Mouse (Mus musculus) forebrain, embryonic 12.5 days (tissue): ENCODE results near the gene Greb1. TPM values are rescaled to one million over a fixed set of nuclear protein-coding genes. Genes with fewer than 3 reads are reported as not detected.

Source experiments
- ATAC-seq: fragments of 200-750 bp; cut with Nextera tagmentation; 2 replicates; pipeline ENCODE4 v1.8.0; 2017; ENCODE audit warnings: moderate TSS enrichment; ENCODE audit not compliant: low FRiP score
- H3K27ac ChIP-seq: fragments of 300-500 bp; sonication (generic); 2 replicates; pipeline ENCODE4 v1.5.1; 2016; ENCODE audit warnings: mild to moderate bottlenecking
- H3K27me3 ChIP-seq: fragments of 300-500 bp; sonication (generic); 2 replicates; pipeline ENCODE4 v1.6.1; 2016; ENCODE audit warnings: mild to moderate bottlenecking
- H3K36me3 ChIP-seq: fragments of 300-500 bp; sonication (generic); replicated peaks from 2 replicates; pipeline ENCODE4 v1.6.1; 2016; ENCODE audit warnings: mild to moderate bottlenecking
- H3K4me1 ChIP-seq: fragments of 300-500 bp; sonication (generic); 2 replicates; pipeline ENCODE4 v1.6.1; 2016
- H3K4me2 ChIP-seq: fragments of 300-500 bp; sonication (generic); 2 replicates; pipeline ENCODE4 v1.6.1; 2016; ENCODE audit warnings: mild to moderate bottlenecking, moderate library complexity
- H3K4me3 ChIP-seq: fragments of 300-500 bp; sonication (generic); replicated peaks from 2 replicates; pipeline ENCODE4 v1.5.1; 2016; ENCODE audit warnings: mild to moderate bottlenecking
- H3K9ac ChIP-seq: fragments of 300-500 bp; sonication (generic); 2 replicates; pipeline ENCODE4 v1.6.1; 2016; ENCODE audit warnings: mild to moderate bottlenecking
- H3K9me3 ChIP-seq: fragments of 300-500 bp; sonication (generic); 2 replicates; pipeline ENCODE4 v1.6.1; 2016
- WGBS: fragments of 180-500 bp; shearing (Covaris S2); methylation state at CpG from one replicate; pipeline ENCODE4 v1.1.7; 2016; 5-methylcytosine and 5-hydroxymethylcytosine counted together
- polyA plus RNA-seq: library from polyadenylated mRNA; unstranded; fragments of >200 nt; fragmentation: Nextera tagmentation; extraction: Ambion mirVana; gene quantifications from 2 replicates; pipeline ENCODE4 v1.2.1, GENCODE M21; 2016

The Greb1 gene
- 2.4 and 2.5 TPM in 2 replicates for polyA plus RNA-seq

DNA sequence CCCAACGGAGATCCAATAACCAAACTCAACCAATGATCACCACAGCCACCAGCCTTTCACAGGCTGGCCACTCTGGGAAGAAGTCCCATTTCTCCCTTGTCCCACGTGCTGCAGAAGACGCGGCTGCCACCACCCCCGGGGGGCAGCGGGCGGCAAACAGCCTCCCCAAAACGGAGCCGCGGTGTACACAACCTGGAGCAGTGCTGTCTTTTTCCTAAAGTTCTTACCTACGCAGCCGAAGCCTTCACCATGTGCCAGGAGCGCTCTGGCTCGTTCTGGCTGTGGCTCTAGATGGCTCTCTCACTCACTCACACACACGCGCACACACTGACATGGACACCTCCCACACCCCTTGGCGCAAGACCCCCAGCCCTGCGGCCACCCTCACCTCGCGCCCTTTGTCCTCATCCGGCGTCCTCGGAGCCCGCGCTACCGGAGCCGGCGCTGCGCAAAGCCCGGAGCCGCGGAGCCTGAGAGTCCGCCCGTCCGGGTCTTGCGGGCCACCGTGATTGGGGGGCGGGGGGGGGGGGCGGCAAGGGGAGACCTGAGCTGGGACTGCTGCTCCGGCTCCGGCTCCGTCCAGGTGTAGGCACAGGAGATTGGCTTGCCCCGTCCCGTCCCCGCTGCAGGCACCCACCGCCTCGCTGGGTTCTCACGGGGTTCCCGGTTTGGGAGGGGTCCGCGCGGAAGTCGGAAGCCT is at the start of gene Greb1:
Greb1 (minus strand) TSS at position 628 of the 700 bp plus-strand sequence.
- Histone ChIP-seq H3K9me3 (no peaks in the 10 kb centered on the region), H3K27ac (no peak within 1 kb of the TSS), H3K4me3 (peak within 1 kb of the TSS; percentile 61), H3K36me3 (no peaks in the 10 kb centered on the region), H3K4me1 (peaks cover 42% of the 10 kb centered on the region), H3K27me3 (peaks cover 34% of the 10 kb centered on the region), H3K4me2 (peak within 1 kb of the TSS; percentile 95), H3K9ac (peak within 1 kb of the TSS; percentile 72)
- WGBS: under 1% methylated on average over 51 of the region's 53 CpGs
- ATAC-seq: peak; percentile 68

DNA sequence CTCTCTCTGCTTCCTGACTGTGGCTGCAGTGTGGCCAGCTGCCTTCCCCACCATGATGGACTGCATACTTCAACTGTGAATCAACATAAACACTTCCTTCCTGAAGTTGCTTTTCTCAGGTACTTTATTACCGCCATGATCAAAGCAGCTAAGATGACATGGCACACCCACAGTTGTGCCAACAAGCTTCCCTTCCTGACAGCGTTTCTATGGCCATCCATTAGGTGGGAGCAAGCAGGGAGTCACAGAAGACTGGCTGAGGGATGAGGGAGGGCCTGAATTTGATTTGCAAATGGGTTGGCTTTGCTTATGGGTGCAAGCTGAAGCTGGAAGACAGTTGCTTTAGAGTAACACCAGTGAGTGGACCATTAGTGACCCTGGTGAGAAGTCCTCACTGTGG is 49.1 kb upstream of the Greb1 start:
- Histone ChIP-seq H3K4me3 (no peak overlapping the region), H3K4me2 (no peak overlapping the region), H3K9me3 (no peaks in the 10 kb centered on the region), H3K4me1 (peaks cover 8% of the 10 kb centered on the region), H3K36me3 (no peaks in the 10 kb centered on the region), H3K27me3 (no peaks in the 10 kb centered on the region), H3K9ac (no peak overlapping the region), H3K27ac (no peak overlapping the region)
- ATAC-seq: no peak
- 64% methylated on average over 2 of the region's 2 CpGs for WGBS

DNA sequence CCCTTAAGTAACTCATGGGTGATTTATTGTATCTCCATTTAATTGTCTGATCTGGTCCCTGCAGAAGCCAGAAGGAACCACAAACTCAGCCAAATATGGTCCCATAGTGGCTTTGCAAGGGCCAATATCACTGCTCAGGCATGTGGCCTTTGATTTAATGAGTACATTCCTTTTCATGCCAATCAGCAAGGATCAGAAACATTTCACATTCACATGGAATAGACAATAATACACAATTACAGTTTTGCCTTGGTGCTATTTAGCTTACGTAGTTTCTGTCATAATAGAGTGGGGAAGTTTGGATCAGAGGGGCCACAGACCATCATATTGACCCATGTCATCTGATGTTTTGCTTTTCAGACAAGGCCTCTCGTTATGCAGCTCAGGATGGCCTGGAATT is 47.8 kb upstream of the Greb1 start:
- H3K4me3 ChIP-seq: no peak overlapping the region
- no peak for ATAC-seq
- no peaks in the 10 kb centered on the region for H3K36me3 ChIP-seq
- H3K9me3 ChIP-seq: no peaks in the 10 kb centered on the region
- H3K27ac ChIP-seq: no peak overlapping the region
- H3K4me2 ChIP-seq: no peak overlapping the region
- WGBS: 87% methylated on average over 2 of the region's 2 CpGs
- no peak overlapping the region for H3K9ac ChIP-seq
- no peaks in the 10 kb centered on the region for H3K27me3 ChIP-seq
- peaks cover 11% of the 10 kb centered on the region for H3K4me1 ChIP-seq

DNA sequence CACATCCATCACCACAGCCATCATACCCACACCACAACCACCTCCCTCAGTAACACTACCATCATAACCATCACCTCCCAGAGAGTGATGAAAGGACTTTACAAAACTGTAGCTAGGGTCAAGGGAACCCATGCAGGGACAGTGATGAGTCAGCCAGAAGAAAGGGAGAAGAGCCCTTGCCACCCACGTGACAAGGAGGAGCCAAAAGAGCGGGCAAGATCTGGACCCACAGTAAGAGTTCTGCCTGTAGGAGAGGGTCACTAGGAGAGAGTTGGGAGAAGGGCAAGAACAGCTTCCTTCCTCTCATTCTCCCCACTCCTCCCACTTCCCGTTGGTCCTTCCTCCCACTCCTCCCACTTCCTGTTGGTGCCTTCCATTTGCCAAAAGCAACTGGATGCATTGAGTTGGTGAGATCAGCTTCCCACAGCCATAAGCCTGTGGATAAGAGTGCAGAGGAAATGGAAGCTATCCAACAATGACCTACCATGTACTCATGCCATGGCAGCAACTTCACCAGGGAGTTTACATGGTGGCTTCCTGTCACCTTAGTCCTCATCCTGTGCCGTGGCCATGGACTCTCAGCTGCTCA is 46.6 kb upstream of the Greb1 start:
- H3K4me1 ChIP-seq: peaks cover 11% of the 10 kb centered on the region
- no peaks in the 10 kb centered on the region for H3K36me3 ChIP-seq
- no peaks in the 10 kb centered on the region for H3K9me3 ChIP-seq
- no peak overlapping the region for H3K27ac ChIP-seq
- H3K9ac ChIP-seq: no peak overlapping the region
- H3K4me2 ChIP-seq: no peak overlapping the region
- H3K4me3 ChIP-seq: no peak overlapping the region
- ATAC-seq: no peak
- H3K27me3 ChIP-seq: no peaks in the 10 kb centered on the region
- 91% methylated on average over 4 of the region's 4 CpGs for WGBS

DNA sequence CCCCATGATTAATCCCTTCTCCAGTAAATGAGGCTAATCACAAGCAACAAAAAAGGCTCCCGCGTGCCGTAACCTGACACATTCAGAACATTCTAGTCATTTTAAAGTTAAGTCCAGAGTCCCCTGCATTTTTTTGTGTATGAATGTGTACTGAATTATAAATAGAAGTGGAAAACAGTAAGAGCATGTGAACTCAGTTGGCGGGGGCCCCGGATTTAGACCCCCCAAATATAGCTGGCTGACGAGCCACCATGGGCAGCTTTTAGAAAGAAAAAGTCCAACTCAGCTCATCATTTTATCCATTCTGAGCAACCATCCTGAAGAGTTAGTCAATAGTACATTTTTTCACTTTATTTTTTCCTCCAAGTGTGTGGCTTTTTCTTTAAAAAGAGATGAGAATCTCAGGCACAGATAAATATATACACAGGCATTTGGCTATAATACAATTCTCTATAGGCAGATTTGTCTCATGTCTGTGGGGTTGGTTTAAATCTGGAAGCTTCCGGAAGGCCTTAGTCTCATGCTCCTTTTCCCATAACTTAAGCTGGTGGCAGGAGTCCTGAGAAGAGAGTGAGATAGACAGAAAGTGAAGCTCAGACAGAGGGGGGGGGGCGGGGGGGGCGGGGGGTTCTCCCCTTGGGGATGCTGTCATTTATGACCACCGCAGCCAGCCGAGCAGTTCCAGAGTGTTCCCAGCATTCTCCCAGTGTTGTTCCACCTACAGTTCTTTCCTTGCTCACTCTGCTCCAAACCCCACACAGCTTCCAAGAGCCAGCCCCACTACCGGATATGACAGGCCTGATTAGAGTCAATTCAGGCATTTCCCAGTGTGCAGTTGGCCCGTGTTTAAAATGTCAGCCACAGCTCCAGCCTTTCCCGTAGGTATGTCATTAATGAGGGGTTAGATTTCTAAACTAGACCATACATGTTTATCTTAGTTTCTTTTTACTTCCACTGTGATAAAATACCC is 44.2 kb upstream of the Greb1 start:
- Histone ChIP-seq H3K36me3 (no peaks in the 10 kb centered on the region), H3K4me3 (no peak overlapping the region), H3K4me1 (peaks cover 3% of the 10 kb centered on the region; the same call in 1 of the 2 replicates), H3K4me2 (no peak overlapping the region), H3K27me3 (no peaks in the 10 kb centered on the region), H3K9ac (no peak overlapping the region), H3K27ac (no peak overlapping the region), H3K9me3 (no peaks in the 10 kb centered on the region)
- 64% methylated on average over 14 of the region's 14 CpGs for whole genome bisulfite sequencing
- no peak for ATAC-seq

DNA sequence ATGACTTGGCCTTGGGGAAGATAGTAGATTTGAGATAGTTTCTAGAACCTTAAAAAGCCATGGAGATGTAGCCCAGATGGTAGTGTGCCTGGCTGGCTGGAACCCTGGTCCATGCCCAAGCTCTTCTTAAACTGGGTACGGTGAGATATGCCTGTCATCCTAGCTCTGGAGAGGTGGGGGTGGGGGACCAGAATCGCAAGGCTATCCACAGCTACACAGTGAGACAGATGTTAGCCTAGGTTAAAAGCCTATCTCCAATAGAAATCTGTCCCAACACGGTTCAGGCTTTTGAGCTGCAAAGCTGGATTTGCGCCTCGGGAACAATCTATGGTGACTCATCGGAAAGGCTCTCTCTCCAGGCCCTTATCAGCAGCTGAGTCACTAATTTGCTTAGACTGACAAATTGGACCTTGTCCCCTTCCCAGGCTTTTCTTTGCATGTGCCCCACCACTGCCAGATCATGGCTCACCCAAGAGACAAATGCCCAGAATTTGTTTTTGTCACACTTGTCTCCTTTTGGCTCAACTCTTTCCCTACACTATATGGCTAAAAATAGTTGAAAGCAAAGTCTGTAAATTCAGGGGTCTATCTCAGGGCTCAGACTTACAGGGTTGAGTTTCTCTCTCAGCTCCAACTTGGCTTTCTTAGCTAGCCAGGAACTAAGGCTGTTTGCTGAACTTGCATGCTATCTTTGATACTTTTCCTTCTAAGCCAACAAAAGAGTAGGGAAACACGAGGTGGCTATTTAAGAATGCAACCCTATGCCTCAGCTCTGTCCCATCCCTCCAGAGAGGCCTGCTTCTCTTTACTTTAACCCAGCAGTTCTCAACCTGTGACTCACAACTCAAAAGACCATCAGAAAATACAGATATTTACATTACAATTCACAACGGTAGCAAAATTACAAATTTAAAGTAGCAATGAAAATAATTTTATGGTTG is 40.4 kb upstream of the Greb1 start:
- no peak overlapping the region for H3K9ac ChIP-seq
- H3K27me3 ChIP-seq: no peaks in the 10 kb centered on the region
- no peak overlapping the region for H3K27ac ChIP-seq
- no peak overlapping the region for H3K4me3 ChIP-seq
- 0 out of 2 replicates have a peak, but pooled peaks cover 5% of the 10 kb centered on the region for H3K9me3 ChIP-seq
- 85% methylated on average over 8 of the region's 8 CpGs for WGBS
- peaks cover 3% of the 10 kb centered on the region; the same call in 1 of the 2 replicates for H3K4me1 ChIP-seq
- no peaks in the 10 kb centered on the region for H3K36me3 ChIP-seq
- no peak for ATAC-seq
- no peak overlapping the region for H3K4me2 ChIP-seq

DNA sequence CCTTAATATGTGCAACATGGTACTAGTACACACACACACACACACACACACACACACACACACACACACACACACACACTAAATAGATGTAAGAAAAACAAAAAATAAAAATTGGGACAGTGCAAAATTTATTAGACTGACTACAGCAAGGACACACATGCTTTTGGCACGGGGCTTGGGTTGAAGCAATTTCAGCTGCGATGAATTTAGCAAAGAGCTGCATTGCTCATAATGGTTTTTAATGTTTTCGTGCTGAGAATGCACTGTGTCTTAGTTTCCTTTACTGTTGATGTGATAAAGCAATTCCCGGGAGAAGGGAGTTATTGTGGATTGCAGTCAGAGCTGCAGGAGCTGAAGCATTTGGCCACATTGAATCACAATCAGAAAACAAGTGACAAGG is 37.1 kb upstream of the Greb1 start:
- H3K9me3 ChIP-seq: 0 out of 2 replicates have a peak, but pooled peaks cover 5% of the 10 kb centered on the region
- H3K4me2 ChIP-seq: no peak overlapping the region
- H3K9ac ChIP-seq: no peak overlapping the region
- H3K27me3 ChIP-seq: no peaks in the 10 kb centered on the region
- H3K4me3 ChIP-seq: no peak overlapping the region
- no peak overlapping the region for H3K27ac ChIP-seq
- 95% methylated on average over 4 of the region's 4 CpGs for WGBS
- H3K36me3 ChIP-seq: no peaks in the 10 kb centered on the region
- no peaks in the 10 kb centered on the region for H3K4me1 ChIP-seq
- no peak for ATAC-seq

DNA sequence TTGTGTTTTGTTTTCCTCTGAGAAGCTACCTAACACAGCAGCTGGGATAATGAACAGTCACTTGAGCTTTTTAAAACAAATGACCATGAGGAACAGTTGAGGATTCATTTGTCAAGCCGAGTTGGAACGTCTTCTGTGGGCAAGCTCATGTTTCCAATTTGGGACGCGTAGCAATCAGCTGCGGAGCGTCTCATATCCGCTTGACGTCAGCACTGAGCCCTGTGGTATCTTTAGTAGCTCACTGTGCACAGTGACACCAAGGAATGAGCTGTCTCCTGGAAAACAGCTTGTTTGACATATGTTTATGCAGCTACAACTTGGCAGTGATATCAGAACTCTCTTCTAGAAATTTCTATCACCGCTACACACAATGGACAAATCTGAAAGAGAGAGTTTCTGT is 35.5 kb upstream of the Greb1 start:
- no peak for ATAC-seq
- no peaks in the 10 kb centered on the region for H3K27me3 ChIP-seq

DNA sequence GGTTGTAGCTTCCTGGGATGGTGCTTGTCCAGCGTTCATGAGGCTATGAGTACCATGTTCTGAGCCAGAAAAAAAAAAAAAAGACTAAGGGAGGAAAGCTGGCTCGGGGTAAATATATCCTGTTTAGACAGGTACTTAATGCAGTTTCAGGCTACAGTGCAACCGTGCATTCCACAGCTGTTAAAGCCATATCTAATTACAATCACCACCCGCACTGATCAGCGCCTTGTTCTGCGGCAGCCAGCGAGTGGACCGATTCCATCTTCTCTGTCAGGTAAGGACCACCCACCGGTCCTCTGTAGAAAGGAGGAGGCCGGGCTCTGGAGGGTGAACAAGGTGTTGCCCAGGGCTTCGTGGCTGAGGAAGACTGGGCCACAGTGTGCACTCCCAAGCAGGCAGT is 34.0 kb upstream of the Greb1 start:
- no peak overlapping the region for H3K4me2 ChIP-seq
- no peaks in the 10 kb centered on the region for H3K27me3 ChIP-seq
- H3K4me3 ChIP-seq: no peak overlapping the region
- no peak for ATAC-seq
- peaks cover 2% of the 10 kb centered on the region; the same call in 1 of the 2 replicates for H3K36me3 ChIP-seq
- H3K27ac ChIP-seq: no peak overlapping the region
- no peak overlapping the region for H3K9ac ChIP-seq
- 0 out of 2 replicates have a peak, but pooled peaks cover 5% of the 10 kb centered on the region for H3K9me3 ChIP-seq
- WGBS: 79% methylated on average over 11 of the region's 11 CpGs
- H3K4me1 ChIP-seq: no peaks in the 10 kb centered on the region

More for the DNA sequence above, 35.5 kb upstream of the Greb1 start:
- WGBS: 75% methylated on average over 9 of the region's 9 CpGs
- H3K4me3 ChIP-seq: no peak overlapping the region
- 0 out of 2 replicates have a peak, but pooled peaks cover 5% of the 10 kb centered on the region for H3K9me3 ChIP-seq
- no peaks in the 10 kb centered on the region for H3K36me3 ChIP-seq
- H3K4me1 ChIP-seq: no peaks in the 10 kb centered on the region
- H3K9ac ChIP-seq: no peak overlapping the region
- no peak overlapping the region for H3K27ac ChIP-seq
- H3K4me2 ChIP-seq: no peak overlapping the region

DNA sequence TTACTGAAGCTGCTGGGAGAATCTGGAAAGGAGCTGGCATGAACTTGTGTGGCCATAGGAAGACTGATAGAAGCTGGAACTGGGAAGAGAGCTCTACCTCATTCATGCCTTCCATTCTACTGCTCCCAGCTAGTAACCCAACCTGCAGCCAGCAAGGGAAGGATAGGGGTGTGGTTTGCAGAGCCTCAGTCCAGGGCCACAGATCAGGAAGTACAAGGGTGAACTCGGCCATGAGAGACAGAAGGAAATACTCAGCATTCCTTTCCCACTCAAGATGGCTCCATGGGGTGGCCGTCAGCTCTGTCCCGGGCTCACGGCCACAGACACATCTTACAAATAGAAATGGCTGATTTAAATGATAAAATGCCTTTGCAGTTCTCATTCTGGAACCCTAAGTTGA is 30.4 kb upstream of the Greb1 start:
- 84% methylated on average over 4 of the region's 4 CpGs for WGBS
- H3K4me1 ChIP-seq: no peaks in the 10 kb centered on the region
- no peak overlapping the region for H3K4me3 ChIP-seq
- ATAC-seq: no peak
- H3K9me3 ChIP-seq: no peaks in the 10 kb centered on the region
- no peak overlapping the region for H3K27ac ChIP-seq
- no peak overlapping the region for H3K9ac ChIP-seq
- H3K27me3 ChIP-seq: no peaks in the 10 kb centered on the region
- peaks cover 30% of the 10 kb centered on the region for H3K36me3 ChIP-seq
- no peak overlapping the region for H3K4me2 ChIP-seq

DNA sequence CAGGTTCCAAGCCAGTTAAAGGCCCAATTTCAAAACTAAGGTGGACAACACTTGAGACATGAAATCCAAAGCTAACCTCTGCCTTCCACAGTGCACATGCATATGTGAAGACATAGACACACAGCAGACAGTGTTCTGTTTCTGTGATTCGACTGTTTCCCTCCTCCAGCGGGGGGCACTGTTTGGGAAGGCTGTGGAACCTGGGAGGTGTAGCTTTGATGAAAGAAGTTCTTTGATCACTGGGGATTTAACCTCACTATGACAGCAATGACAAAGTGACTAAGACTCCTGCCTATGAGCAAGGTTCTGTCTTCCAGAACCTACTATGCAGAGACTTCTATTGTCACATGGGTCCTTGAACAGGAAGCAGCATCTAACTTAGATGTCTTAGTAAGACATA is 29.1 kb upstream of the Greb1 start:
- Histone ChIP-seq H3K9me3 (no peaks in the 10 kb centered on the region), H3K4me1 (no peaks in the 10 kb centered on the region), H3K27ac (no peak overlapping the region), H3K4me3 (no peak overlapping the region), H3K27me3 (no peaks in the 10 kb centered on the region), H3K4me2 (no peak overlapping the region), H3K9ac (no peak overlapping the region), H3K36me3 (peaks cover 43% of the 10 kb centered on the region)
- no peak for ATAC-seq
- WGBS: 77% methylated on average over 2 of the region's 2 CpGs
